In genomic region chr1:23214462-23215158, GRCm38 (mm10) we compare ENCODE assay signal across 9 mouse cellular contexts.
DNase-seq lines count a peak whose midpoint lies in the region; ATAC-seq and TF ChIP-seq lines count a peak whose summit lies in the region.
"Had no signal": no experiment of that assay in that cellular context is flagged by ENCODE, and none has a peak within 500 bp of the region (broad histone marks: within the 10 kb centered on the region; RNA-seq: fewer than 3 reads in every experiment).

No protein-coding gene starts in this region.

- H3K9me3 ChIP-seq in forebrain, embryonic 13.5 days (replicated peaks) = no peaks in the 10 kb centered on the region
- H3K9me3 ChIP-seq in forebrain, embryonic 11.5 days (ENCODE audit: control insufficient read depth, low read length) = no peaks in the 10 kb centered on the region
- H3K9me3 ChIP-seq in intestine, postnatal 0 days (ENCODE audit: control insufficient read depth) = no peaks in the 10 kb centered on the region

- 0 out of 2 replicates have a peak, but pooled peaks cover 4% of the 10 kb centered on the region for H3K4me1 ChIP-seq in forebrain, embryonic 13.5 days
- no peaks in the 10 kb centered on the region for H3K4me1 ChIP-seq in forebrain, embryonic 11.5 days (replicated peaks; ENCODE audit: control insufficient read depth, insufficient read depth, low read length)
- H3K4me1 ChIP-seq in lung, adult 2 months (ENCODE audit: control insufficient read depth, insufficient read depth, low read length) = no peaks in the 10 kb centered on the region
- no peaks in the 10 kb centered on the region for H3K4me1 ChIP-seq in intestine, postnatal 0 days (replicated peaks; ENCODE audit: control insufficient read depth, insufficient read depth, low read length)

- DNase-seq in forebrain, embryonic 11.5 days (ENCODE audit: low spot score) = no peak
- DNase-seq in lung, adult 18-20 months = peak; percentile 48 to 66
- no peak for DNase-seq in lung, adult 2 months
- peak; percentile 51 for DNase-seq in adipocyte (ENCODE audit: low spot score)
- peak; percentile 58 for DNase-seq in lung, postnatal 14 days
- DNase-seq in natural killer cell, adult 2 months (ENCODE audit: low spot score in 2 of 2) = no peak
- DNase-seq: gastrocnemius, postnatal 10 days had no signal

- H3K4me2 ChIP-seq in forebrain, embryonic 13.5 days = peak overlapping the region; percentile 32
- H3K4me2 ChIP-seq in forebrain, embryonic 11.5 days (ENCODE audit: low read depth, low read length, severe bottlenecking) = no peak overlapping the region
- no peak overlapping the region for H3K4me2 ChIP-seq in intestine, postnatal 0 days (replicated peaks; ENCODE audit: low read depth)

- WGBS in forebrain, embryonic 13.5 days = 45% methylated on average over 13 of the region's 13 CpGs
- WGBS in forebrain, embryonic 11.5 days = 80% methylated on average over 12 of the region's 13 CpGs
- 48% methylated on average over 13 of the region's 13 CpGs for WGBS in lung, adult 2 months
- WGBS in intestine, postnatal 0 days = 69% methylated on average over 13 of the region's 13 CpGs

- no peak for TF ChIP-seq CTCF in lung, adult 2 months (IDR thresholded peaks at IDR 0.05; ENCODE audit: insufficient read depth, low read length)
- TF ChIP-seq CTCF in intestine, postnatal 0 days (IDR thresholded peaks at IDR 0.05; ENCODE audit: low read depth) = no peak

- no peak overlapping the region for H3K27ac ChIP-seq in forebrain, embryonic 13.5 days
- H3K27ac ChIP-seq in forebrain, embryonic 11.5 days (ENCODE audit: low read depth, low read length) = no peak overlapping the region
- no peak overlapping the region for H3K27ac ChIP-seq in intestine, postnatal 0 days (ENCODE audit: low read depth, low read length)

- H3K9ac ChIP-seq in forebrain, embryonic 13.5 days = no peak overlapping the region
- H3K9ac ChIP-seq in forebrain, embryonic 11.5 days (ENCODE audit: low read length) = no peak overlapping the region
- no peak overlapping the region for H3K9ac ChIP-seq in intestine, postnatal 0 days (ENCODE audit: low read depth, low read length)

- TF ChIP-seq POLR2A in lung, adult 2 months (IDR thresholded peaks at IDR 0.05; ENCODE audit: borderline replicate concordance, extremely low read depth, low read depth, low read length) = no peak

- H3K4me3 ChIP-seq in forebrain, embryonic 13.5 days = no peak overlapping the region
- H3K4me3 ChIP-seq in forebrain, embryonic 11.5 days (ENCODE audit: low read depth, low read length) = no peak overlapping the region
- H3K4me3 ChIP-seq in lung, adult 2 months (replicated peaks; ENCODE audit: extremely low read depth, low read depth, low read length) = no peak overlapping the region
- no peak overlapping the region for H3K4me3 ChIP-seq in intestine, postnatal 0 days (ENCODE audit: low read depth, low read length)

- H3K36me3 ChIP-seq in forebrain, embryonic 13.5 days (ENCODE audit: poor library complexity, severe bottlenecking) = no peaks in the 10 kb centered on the region
- H3K36me3 ChIP-seq in forebrain, embryonic 11.5 days (ENCODE audit: control insufficient read depth, insufficient read depth, low read length) = no peaks in the 10 kb centered on the region
- no peaks in the 10 kb centered on the region for H3K36me3 ChIP-seq in intestine, postnatal 0 days (ENCODE audit: control insufficient read depth, insufficient read depth)

- peak; percentile 72 for ATAC-seq in forebrain, embryonic 13.5 days
- ATAC-seq in forebrain, embryonic 11.5 days (replicated peaks; ENCODE audit: low FRiP score) = no peak
- ATAC-seq in intestine, postnatal 0 days = no peak

- no peaks in the 10 kb centered on the region for H3K27me3 ChIP-seq in forebrain, embryonic 13.5 days
- H3K27me3 ChIP-seq in forebrain, embryonic 11.5 days (ENCODE audit: control insufficient read depth, insufficient read depth, low read length) = no peaks in the 10 kb centered on the region
- H3K27me3 ChIP-seq in intestine, postnatal 0 days (replicated peaks; ENCODE audit: control insufficient read depth, insufficient read depth, low read length) = no peaks in the 10 kb centered on the region

Comparison
In these comparisons a context has a peak if more than half of its experiments do, and no peak if none do; other contexts are left out.
1. DNase-seq: peak in lung, adult 18-20 months (2 of 2), adipocyte (single experiment) and lung, postnatal 14 days (single experiment); none in forebrain, embryonic 11.5 days (single experiment), lung, adult 2 months (single experiment) and natural killer cell, adult 2 months (0 of 2).